Mouse (Mus musculus) spleen, embryonic (tissue): Measurements from ENCODE around the gene Rab22a.
"Not testable (repeated sequence)": the region's sequence is repeated elsewhere in the genome, so short reads cannot be mapped to it uniquely, and the experiment has no call there.

Experiments
- CTCF ChIA-PET: fragments of 350-600 bp; sonication (Branson Sonifier 250); formaldehyde crosslinking; loops from one replicate; lab custom pipeline; 2022; lab: Charles Lee

Rab22a gene

GRCm38 (mm10) chr2:173666876-173667275, 7.3 kb downstream of the Rab22a start:
- CTCF ChIA-PET: no interaction called here

GRCm38 (mm10) chr2:173672328-173672896, 12.9 kb downstream of the Rab22a start:
- CTCF ChIA-PET: no interaction called here

- CTCF ChIA-PET: interaction anchor here (0.5 kb wide), 1 partner anchor 1017 kb away, joined by 9 read pairs; no protein-coding TSS in a partner anchor
Measured at GRCm38 (mm10) chr2:173673469-173673868, 13.9 kb downstream of the Rab22a start.

- CTCF ChIA-PET: interaction anchor here (0.6 kb wide), 1 partner anchor 634 kb away, joined by 5 read pairs; no protein-coding TSS in a partner anchor
Measured at GRCm38 (mm10) chr2:173678593-173678992, 19.0 kb downstream of the Rab22a start.

- CTCF ChIA-PET: interaction anchor here (0.6 kb wide), 1 partner anchor 79 kb away, joined by 3 read pairs; no protein-coding TSS in a partner anchor
Measured at GRCm38 (mm10) chr2:173679217-173679616, 19.7 kb downstream of the Rab22a start.

- CTCF ChIA-PET: interaction anchor here (0.6 kb wide), 1 partner anchor 80 kb away, joined by 3 read pairs; no protein-coding TSS in a partner anchor
Measured at GRCm38 (mm10) chr2:173680153-173680552, 20.6 kb downstream of the Rab22a start.

DNA sequence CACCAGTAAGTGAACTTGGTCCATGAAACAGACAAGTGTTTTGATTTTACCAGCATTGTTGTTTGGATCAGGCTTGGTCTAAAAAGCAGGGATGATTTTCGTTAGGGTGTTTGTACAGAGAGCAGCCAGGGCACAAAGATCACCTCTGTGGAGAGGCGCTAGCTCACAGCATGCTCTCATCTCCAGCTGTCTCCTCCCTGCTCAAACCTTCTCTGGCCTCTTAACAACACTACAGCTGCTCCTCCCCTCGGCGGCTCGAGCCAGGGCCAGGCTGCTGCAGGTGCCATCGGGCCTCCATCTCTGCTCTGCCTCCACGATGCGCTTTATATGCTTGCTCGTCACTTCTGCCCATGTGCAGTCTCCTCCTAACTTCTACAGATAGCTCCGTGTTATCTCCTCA, 23.2 kb downstream of the Rab22a start:
- CTCF ChIA-PET: no interaction called here

GRCm38 (mm10) chr2:173685781-173686361, 26.3 kb downstream of the Rab22a start:
- CTCF ChIA-PET: no interaction called here

DNA sequence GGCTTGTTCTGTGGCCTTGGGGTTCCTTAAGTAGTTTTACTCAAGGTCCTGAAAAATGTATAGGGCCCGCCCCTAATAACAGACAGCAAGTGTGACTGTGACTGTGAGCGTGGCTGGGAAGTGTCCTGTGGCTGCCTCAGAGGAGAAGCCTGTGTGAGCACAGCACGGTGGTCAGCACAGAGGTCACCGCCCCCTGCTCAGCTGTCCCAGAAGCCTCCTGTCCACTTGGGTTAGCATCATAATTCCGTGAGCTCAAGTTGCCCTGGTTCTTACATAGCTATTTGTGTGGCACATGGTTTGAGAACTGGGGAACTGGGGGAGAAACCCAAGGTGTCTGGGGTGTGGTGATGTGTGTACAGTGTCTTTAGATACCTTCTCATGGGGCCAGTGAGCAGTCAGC, 27.8 kb downstream of the Rab22a start:
- CTCF ChIA-PET: no interaction called here

- CTCF ChIA-PET: no interaction called here
Measured at GRCm38 (mm10) chr2:173689835-173690234, 30.3 kb downstream of the Rab22a start.

DNA sequence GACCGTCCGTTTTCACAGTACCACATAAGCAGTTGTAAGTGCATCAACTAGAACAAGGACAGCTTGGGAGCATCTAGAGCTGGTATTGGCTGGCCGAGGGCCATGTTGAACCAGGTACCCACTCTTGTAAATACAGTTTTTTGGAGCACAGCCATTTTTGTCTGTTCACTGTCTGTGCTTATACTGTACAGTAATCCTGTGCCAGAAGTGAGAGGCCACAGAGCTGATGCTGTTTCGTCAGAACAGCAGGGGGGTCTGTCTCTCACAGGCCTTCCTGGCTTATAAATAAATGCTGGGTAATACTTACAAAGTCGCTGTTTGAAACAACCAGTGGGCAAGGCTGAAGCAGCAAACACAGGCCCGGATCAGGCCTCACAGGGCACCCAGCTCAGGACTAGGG, 32.2 kb downstream of the Rab22a start:
- CTCF ChIA-PET: no interaction called here

GRCm38 (mm10) chr2:173692693-173693092, 33.1 kb downstream of the Rab22a start:
- CTCF ChIA-PET: no interaction called here

GRCm38 (mm10) chr2:173698850-173699249, 39.3 kb downstream of the Rab22a start:
- CTCF ChIA-PET: no interaction called here

DNA sequence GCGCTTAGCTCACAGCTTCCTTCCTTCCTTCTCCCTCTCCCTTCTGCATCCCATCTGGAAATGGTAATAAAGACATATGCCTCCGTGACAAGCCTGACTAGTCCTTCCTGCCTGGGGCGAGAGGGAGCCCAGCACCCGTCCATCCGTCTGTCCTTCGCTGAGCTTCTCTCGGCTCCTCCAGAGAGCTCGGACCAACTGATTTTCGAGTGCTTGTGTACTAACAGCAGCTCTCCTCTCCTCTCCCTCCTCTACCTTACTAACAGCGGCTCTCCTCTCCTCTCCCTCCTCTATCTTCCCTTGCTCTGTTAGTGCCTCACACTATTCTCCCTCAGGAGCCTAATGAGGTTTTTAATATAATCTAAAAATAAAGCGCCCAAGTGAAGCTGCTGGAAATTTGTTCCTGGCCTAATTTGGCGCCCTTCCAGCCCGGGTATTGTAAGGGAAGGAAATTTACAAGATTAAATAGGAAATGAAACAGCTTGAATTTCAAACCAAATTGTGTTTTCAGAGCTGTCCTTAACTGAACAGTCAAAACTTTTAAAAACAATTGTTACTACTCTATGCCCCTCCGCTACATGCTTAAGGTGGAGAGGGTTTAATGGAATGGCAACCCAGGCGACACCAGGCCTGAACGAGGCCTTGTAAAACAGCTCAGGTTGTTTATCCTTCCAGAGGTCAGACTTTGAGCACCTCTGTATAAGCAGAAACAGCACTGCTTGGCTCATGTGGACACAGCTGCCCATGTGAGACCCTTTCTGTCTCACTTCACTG, 42.7 kb downstream of the Rab22a start:
- CTCF ChIA-PET: no interaction called here

DNA sequence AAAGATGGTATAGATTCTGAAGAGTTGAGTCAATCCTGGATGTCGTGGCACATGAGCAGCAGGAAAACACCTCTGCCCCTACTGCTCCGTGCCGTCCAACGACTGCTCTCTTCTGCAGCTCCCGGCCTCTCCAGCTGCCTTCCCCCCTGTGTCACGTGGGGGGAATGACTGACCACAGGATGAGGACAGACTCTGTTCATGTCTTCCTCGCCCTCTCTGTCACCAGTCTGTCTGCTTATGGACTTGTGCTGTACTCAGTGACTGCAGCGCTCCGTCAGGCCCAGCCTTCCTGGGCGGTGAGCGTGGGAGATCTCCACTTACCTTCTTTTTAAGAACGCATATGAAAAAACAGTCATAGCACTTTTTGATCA, 43.3 kb downstream of the Rab22a start:
- CTCF ChIA-PET: no interaction called here

- CTCF ChIA-PET: no interaction called here
Measured at GRCm38 (mm10) chr2:173705827-173706551, 46.4 kb downstream of the Rab22a start.

DNA sequence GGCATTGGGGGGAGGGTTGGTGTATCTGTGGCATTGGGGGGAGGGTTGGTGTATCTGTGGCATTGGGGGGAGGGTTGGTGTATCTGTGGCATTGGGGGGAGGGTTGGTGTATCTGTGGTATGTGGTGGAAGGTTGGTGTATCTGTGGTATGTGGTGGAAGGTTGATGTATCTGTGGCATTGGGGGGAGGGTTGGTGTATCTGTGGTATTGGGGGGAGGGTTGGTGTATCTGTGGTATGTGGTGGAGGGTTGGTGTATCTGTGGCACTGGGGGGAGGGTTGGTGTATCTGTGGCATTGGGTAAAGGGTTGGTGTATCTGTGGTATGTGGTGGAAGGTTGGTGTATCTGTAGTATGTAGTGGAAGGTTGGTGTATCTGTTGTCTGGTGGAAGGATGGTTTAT, 48.1 kb downstream of the Rab22a start:
- CTCF ChIA-PET: not testable (repeated sequence)

GRCm38 (mm10) chr2:173710193-173710592, 50.6 kb downstream of the Rab22a start:
- CTCF ChIA-PET: no interaction called here

GRCm38 (mm10) chr2:173712656-173713055, 53.1 kb downstream of the Rab22a start:
- CTCF ChIA-PET: no interaction called here

DNA sequence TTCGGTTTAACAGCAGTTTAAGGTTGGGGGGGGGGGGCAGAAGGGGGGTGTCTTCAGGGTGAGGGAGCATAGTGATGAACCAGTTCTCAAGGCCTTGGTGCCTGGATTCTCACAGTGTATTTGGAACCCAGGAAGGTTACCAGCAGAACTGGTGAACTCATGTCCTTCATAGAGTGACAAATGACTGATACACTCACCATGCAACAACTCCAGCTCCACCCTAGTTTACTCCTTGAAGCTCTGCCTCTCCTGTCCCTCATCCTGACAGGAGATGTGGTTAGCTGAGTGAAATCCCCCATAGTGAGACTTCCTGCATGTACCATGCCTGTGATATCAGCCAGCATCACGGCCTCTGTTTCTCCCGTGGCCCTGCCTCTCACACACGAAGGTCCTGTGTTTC, 53.7 kb downstream of the Rab22a start:
- CTCF ChIA-PET: no interaction called here

DNA sequence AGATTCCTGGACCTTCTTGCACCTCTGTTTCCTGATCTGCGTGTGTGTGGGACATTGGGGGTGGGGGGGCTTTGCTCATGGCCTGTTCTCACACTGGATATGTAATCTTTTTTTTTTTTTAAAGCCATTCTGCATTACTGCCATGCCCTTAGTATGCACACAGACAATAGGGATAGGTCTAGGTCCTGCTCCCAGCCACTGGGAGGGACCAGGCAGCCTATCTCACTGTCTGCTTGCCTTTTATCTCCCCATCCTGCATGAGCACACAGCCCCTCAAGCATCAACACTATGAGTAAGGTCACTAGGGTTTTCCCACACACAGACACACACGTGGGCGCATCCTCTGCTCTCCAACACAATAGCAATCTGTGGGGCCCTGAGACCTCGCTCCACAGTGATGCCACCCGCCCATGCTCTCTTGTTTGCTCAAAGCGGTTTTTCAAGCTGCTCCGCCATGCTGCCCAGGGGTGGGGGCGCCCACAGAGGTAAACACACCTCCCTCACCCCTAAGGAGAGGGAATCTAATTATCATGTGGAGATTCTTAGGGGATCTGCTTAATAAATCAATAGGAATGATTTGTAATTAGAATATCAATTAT, 55.2 kb downstream of the Rab22a start:
- CTCF ChIA-PET: interaction anchor here (0.7 kb wide), 1 partner anchor 588 kb away, joined by 5 read pairs; no protein-coding TSS in a partner anchor

DNA sequence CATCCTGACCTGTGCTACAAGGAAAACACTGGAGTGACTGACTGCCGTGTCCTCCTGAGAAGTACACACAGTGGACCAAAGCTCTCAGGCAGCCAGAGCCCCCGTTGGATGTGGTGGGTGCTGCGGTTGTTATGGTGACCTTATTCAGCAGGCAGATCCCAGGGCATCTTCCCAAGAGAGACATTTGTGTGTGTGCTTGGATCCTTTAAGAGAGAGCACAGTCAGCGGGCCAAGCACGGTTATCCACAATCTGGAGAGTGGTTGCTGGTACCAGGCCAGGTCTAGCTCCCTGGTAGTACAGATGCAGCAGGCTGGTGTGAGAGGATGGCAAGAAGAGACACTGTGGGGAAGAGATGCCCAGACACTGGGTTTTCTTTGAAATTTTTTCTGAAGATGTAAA, 57.4 kb downstream of the Rab22a start:
- CTCF ChIA-PET: no interaction called here
